Mouse (Mus musculus) B cell, adult 67 days (primary cell): ENCODE results near the gene Kpna4. TPM values are rescaled to one million over a fixed set of nuclear protein-coding genes. Genes with fewer than 3 reads are reported as not detected.

Experiments used
- total RNA-seq, 2 experiments: library from RNA; stranded (reverse); gene quantifications; 4 replicates each; pipeline ENCODE4 v1.2.4; 2023

The Kpna4 gene
- 100 to 1,000 TPM; 106 to 130 TPM for total RNA-seq

GRCm38 (mm10) chr3:69126509-69127345, at the start of gene Kpna4:
Gene Kpna4 (minus strand): TSS chr3:69127113.

GRCm38 (mm10) chr3:69044645-69045399, 82.1 kb downstream of the Kpna4 start, which contains the start of gene Trim59:
Gene Trim59 (minus strand): TSS chr3:69044755.

Other genes with a start within 250 kb of the Kpna4 start
- gene Ift80, start 122.5 kb downstream of the Kpna4 start, total RNA-seq, result 10 to 100 TPM; 12.7 to 14.6 TPM
- 100 to 1,000 TPM; 126 to 127 TPM for gene Smc4, start 122.4 kb downstream of the Kpna4 start, total RNA-seq
- 100 to 1,000 TPM in 1 of 2 experiments, 10 to 100 TPM in 1; 86.9 to 105 TPM for gene Trim59, start 82.4 kb downstream of the Kpna4 start, total RNA-seq
- not detected for gene Arl14, start 95.3 kb upstream of the Kpna4 start, total RNA-seq
- 10 to 100 TPM; 10.8 to 13.6 TPM for gene Ppm1l, start 189.7 kb upstream of the Kpna4 start, total RNA-seq